Mouse (Mus musculus) thymus, adult 2 months (tissue): ENCODE measurements around the gene Morn3. TPM values are rescaled to one million over a fixed set of nuclear protein-coding genes. Genes with fewer than 3 reads are reported as not detected.

Source experiments
- DNase-seq: peaks from one replicate; pipeline ENCODE4 v3.0.0; 2021
- H3K27ac ChIP-seq: fragments of 200-500 bp; 2 replicates; pipeline ENCODE4 v1.5.1; 2012; ENCODE audit warnings: low read length, control low read depth; ENCODE audit not compliant: control insufficient read depth, insufficient read depth
- H3K27me3 ChIP-seq: fragments of 200-500 bp; 2 replicates; pipeline ENCODE4 v1.6.1; 2012; ENCODE audit warnings: mild to moderate bottlenecking, low read length, moderate library complexity, mixed read lengths; ENCODE audit not compliant: control insufficient read depth, insufficient read depth
- H3K36me3 ChIP-seq: fragments of 200-500 bp; 2 replicates; pipeline ENCODE4 v1.6.1; 2012; ENCODE audit warnings: mild to moderate bottlenecking, low read length, moderate library complexity; ENCODE audit not compliant: control insufficient read depth, insufficient read depth
- H3K4me1 ChIP-seq: fragments of 200-500 bp; replicated peaks from 2 replicates; pipeline ENCODE4 v1.6.1; 2012; ENCODE audit warnings: low read length; ENCODE audit not compliant: control insufficient read depth, insufficient read depth
- H3K4me3 ChIP-seq: fragments of 200-500 bp; 2 replicates; pipeline ENCODE4 v1.5.1; 2012; ENCODE audit warnings: mild to moderate bottlenecking, low read length, control low read depth, moderate library complexity; ENCODE audit not compliant: control insufficient read depth, insufficient read depth
- CTCF ChIP-seq: fragments of 200-500 bp; IDR thresholded peaks from 2 replicates; pipeline ENCODE4 v1.5.1; 2012; ENCODE audit warnings: mild to moderate bottlenecking, control low read depth, low read length, moderate library complexity, borderline replicate concordance; ENCODE audit not compliant: control insufficient read depth, poor library complexity, insufficient read depth; ENCODE audit errors: extremely low read depth
- POLR2A ChIP-seq: fragments of 200-500 bp; IDR thresholded peaks from 2 replicates; pipeline ENCODE4 v1.6.1; 2012; ENCODE audit warnings: mild to moderate bottlenecking, low read length, control low read depth, moderate library complexity; ENCODE audit not compliant: control insufficient read depth, poor library complexity, insufficient read depth; ENCODE audit errors: extremely low read depth
- WGBS: fragments of 180-500 bp; shearing (Covaris S2); methylation state at CpG from one replicate; pipeline ENCODE4 v1.1.7; 2018; 5-methylcytosine and 5-hydroxymethylcytosine counted together
- polyA plus RNA-seq: library from polyadenylated mRNA; depleted of rRNA; stranded (reverse); fragments of >200 nt; gene quantifications from 2 replicates; pipeline ENCODE4 v1.2.3, GENCODE M21; 2012

The Morn3 gene
- polyA plus RNA-seq, 1 experiment, result 0.15 TPM

DNA sequence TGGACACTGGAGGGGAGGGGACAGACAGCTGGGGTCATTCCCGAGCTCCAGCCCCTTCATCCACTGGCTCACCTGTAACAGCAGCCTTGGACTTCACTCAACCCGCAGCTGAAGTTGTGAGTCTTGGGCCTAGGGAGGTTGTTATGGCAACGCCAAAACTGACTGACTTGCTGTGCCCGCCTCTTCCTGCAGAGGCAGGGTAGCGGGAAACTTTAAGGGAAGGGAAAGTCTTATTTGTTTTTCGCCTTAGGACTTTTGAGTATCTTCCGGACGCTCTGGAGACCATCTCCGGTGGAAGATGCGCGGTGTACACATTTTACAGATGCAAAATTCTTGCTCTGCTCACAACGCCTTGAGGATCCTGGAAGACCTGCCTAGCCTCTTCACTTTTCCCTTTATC lies 2.5 kb upstream of the Morn3 start:
- no peak overlapping the region for H3K4me3 ChIP-seq
- 1% methylated on average over 12 of the region's 12 CpGs for WGBS
- H3K27ac ChIP-seq, result no peak overlapping the region
- peak; percentile 65 for DNase-seq
- H3K36me3 ChIP-seq, result no peaks in the 10 kb centered on the region
- peaks cover 13% of the 10 kb centered on the region for H3K4me1 ChIP-seq
- TF ChIP-seq CTCF, result no peak
- no peak for TF ChIP-seq POLR2A
- H3K27me3 ChIP-seq, result no peaks in the 10 kb centered on the region

DNA sequence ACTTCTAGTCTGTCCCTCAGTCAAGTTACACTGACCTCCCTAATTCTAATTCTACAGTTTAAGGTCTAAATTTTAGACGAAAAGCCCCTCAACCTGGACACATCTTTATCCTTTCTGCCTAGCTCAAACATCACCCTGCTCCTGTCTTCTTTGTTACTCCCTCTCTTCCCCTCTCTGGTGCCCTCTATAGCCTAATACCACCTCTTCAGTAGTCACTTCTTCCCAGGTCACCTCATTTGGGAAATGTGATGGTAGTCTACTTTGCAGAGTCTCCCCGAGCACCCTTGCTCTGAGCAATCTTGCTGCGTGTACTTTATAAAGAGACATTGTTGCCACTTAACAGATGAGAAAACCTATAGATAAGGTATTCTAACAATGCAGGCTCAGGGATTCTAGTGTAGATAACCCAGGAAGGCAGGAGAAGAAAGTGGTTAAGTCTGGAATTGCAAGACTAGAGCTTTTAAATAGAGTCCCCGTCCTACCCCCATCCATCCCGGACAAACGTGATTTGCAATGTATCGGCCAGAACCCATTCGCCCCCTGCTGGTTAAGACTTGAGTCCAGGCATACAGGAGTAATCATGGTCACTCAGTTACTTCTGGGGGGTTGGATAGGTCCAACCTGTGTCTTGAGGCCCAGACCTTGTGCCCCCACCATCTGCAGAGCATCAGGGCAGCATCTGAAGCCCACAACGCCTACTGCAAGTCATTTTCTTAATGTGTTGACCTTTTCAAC lies 1.1 kb downstream of the Morn3 start:
- no peak overlapping the region for H3K4me3 ChIP-seq
- peaks cover 18% of the 10 kb centered on the region for H3K4me1 ChIP-seq
- H3K27me3 ChIP-seq, result no peaks in the 10 kb centered on the region
- DNase-seq, result peak; percentile 48
- WGBS, result 40% methylated on average over 9 of the region's 9 CpGs
- no peaks in the 10 kb centered on the region for H3K36me3 ChIP-seq
- H3K27ac ChIP-seq, result no peak overlapping the region
- peak; percentile 33; the same call in 1 of the 2 replicates for TF ChIP-seq CTCF
- no peak for TF ChIP-seq POLR2A

DNA sequence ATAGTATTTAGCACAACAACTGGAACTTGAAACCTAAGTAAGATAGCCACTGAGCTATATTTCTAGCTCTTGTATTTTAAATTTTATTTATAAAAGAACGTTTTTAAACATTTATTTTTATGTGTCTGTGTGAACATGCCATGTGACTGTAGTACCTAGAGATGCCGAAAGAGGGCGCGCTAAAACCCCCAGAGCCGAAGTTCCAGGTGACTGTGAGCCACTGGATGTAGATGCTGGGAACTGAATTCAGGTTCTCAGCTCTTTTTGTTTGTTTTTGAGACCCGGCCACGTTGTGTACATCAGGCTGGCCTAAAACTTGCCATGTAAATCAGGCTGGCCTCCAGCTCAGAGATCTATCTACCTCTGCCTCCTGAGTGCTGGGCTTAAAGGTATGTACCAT lies 3.0 kb downstream of the Morn3 start:
- H3K27me3 ChIP-seq, result no peaks in the 10 kb centered on the region
- 0 out of 2 replicates have a peak, but pooled peaks have one; percentile 27 for TF ChIP-seq CTCF
- no peak for TF ChIP-seq POLR2A
- WGBS, result 39% methylated on average over 7 of the region's 7 CpGs
- DNase-seq, result peak; percentile 49
- no peak overlapping the region for H3K27ac ChIP-seq
- H3K36me3 ChIP-seq, result no peaks in the 10 kb centered on the region
- H3K4me3 ChIP-seq, result no peak overlapping the region
- peaks cover 16% of the 10 kb centered on the region for H3K4me1 ChIP-seq

- Histone ChIP-seq H3K4me1 (peaks cover 34% of the 10 kb centered on the region), H3K4me3 (no peak overlapping the region), H3K27me3 (no peaks in the 10 kb centered on the region), H3K27ac (peak overlapping the region; percentile 19; the same call in 1 of the 2 replicates), H3K36me3 (no peaks in the 10 kb centered on the region)
- WGBS, result 14% methylated on average over 7 of the region's 7 CpGs
- TF ChIP-seq POLR2A (no peak), CTCF (no peak)
- peak; percentile 32 for DNase-seq
Measured at GRCm38 (mm10) chr5:123040796-123041195, 6.0 kb downstream of the Morn3 start.

GRCm38 (mm10) chr5:123039120-123039752 lies 7.6 kb downstream of the Morn3 start:
- 2% methylated on average over 25 of the region's 25 CpGs for WGBS
- DNase-seq, result peak; percentile 88
- Histone ChIP-seq H3K4me1 (peaks cover 37% of the 10 kb centered on the region), H3K36me3 (no peaks in the 10 kb centered on the region), H3K27me3 (no peaks in the 10 kb centered on the region), H3K27ac (peak overlapping the region; percentile 14; the same call in 1 of the 2 replicates), H3K4me3 (peak overlapping the region; percentile 50)
- TF ChIP-seq CTCF (0 out of 2 replicates have a peak, but pooled peaks have one; percentile 30), POLR2A (no peak)

GRCm38 (mm10) chr5:123038115-123038514 lies 8.7 kb downstream of the Morn3 start:
- Histone ChIP-seq H3K4me3 (no peak overlapping the region), H3K27me3 (no peaks in the 10 kb centered on the region), H3K4me1 (peaks cover 37% of the 10 kb centered on the region), H3K27ac (no peak overlapping the region), H3K36me3 (no peaks in the 10 kb centered on the region)
- 10% methylated on average over 5 of the region's 5 CpGs for whole genome bisulfite sequencing
- TF ChIP-seq POLR2A (no peak), CTCF (no peak)
- no peak for DNase-seq

DNA sequence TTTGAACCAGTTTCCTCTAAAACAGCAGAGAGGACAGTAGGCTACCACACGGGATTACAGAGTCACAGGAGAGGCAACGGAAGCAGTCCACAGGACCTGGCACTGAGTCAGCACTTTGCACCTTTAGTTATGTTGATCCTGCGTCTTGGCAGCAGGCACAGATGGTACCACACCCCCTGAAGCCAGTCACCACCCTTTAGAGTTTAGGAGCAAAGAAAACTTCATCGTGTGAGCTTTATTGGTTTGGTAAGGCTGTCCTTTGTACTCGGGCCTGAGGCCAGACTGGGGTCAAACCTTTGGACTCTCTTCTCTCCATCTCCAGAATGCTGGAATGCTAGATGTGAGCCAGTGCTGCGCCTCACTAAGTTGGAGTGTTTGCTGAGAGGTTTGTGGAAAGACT lies 11.3 kb downstream of the Morn3 start:
- H3K36me3 ChIP-seq, result no peaks in the 10 kb centered on the region
- no peaks in the 10 kb centered on the region for H3K27me3 ChIP-seq
- TF ChIP-seq CTCF, result no peak
- TF ChIP-seq POLR2A, result no peak
- WGBS, result 29% methylated on average over 6 of the region's 6 CpGs
- no peak overlapping the region for H3K27ac ChIP-seq
- H3K4me1 ChIP-seq, result peaks cover 30% of the 10 kb centered on the region
- no peak for DNase-seq
- no peak overlapping the region for H3K4me3 ChIP-seq
